Mouse (Mus musculus) embryonic stem cell, embryonic (primary cell): ENCODE measurements around the gene Ntrk2.

Experiments used
- CTCF ChIA-PET, 4 experiments: fragments of 300-600 bp in 2 of 4; fragments of 350-600 bp in 2 of 4; sonication (Branson Sonifier 250); formaldehyde crosslinking; loops; one replicate each; lab custom pipeline; 2022; ENCODE audit warnings: inconsistent platforms in 2 of 4; lab: Charles Lee
- POLR2A ChIA-PET, 4 experiments: fragments of 300-600 bp in 2 of 4; fragments of 350-600 bp in 2 of 4; sonication (Branson Sonifier 250); formaldehyde crosslinking; loops; one replicate each; lab custom pipeline; 2022; ENCODE audit warnings: antibody characterized with exemption in 4 of 4, inconsistent platforms in 1 of 4; lab: Charles Lee

The Ntrk2 gene

GRCm38 (mm10) chr13:59040156-59040915 is 234.0 kb downstream of the Ntrk2 start:
- CTCF ChIA-PET, result interaction anchor here in 1 of 4 experiments (0.8 kb wide), 1 partner anchor 34 kb away, joined by 5 read pairs; no protein-coding TSS in a partner anchor

GRCm38 (mm10) chr13:59041013-59041764 is 234.8 kb downstream of the Ntrk2 start:
- CTCF ChIA-PET, result interaction anchor here in 2 of 4 experiments (0.7 to 0.8 kb wide), 2 partner anchors 33 to 143 kb away, joined by 3 to 5 read pairs; no protein-coding TSS in a partner anchor

More at GRCm38 (mm10) chr13:59040156-59040915, 234.0 kb downstream of the Ntrk2 start:
- POLR2A ChIA-PET, result interaction anchor here in 1 of 4 experiments (1.0 kb wide), 1 partner anchor 29 kb away, joined by 3 read pairs; no protein-coding TSS in a partner anchor

GRCm38 (mm10) chr13:59052188-59052587 is 245.8 kb downstream of the Ntrk2 start:
- CTCF ChIA-PET, result interaction anchor here in 1 of 4 experiments (1.8 kb wide), 1 partner anchor 21 kb away, joined by 4 read pairs; no protein-coding TSS in a partner anchor
- POLR2A ChIA-PET, result no interaction called here

More at GRCm38 (mm10) chr13:59041013-59041764, 234.8 kb downstream of the Ntrk2 start:
- POLR2A ChIA-PET, result interaction anchor here in 2 of 4 experiments (0.7 to 1.0 kb wide), 2 partner anchors 30 to 222 kb away, joined by 3 read pairs; no protein-coding TSS in a partner anchor

- CTCF ChIA-PET, result interaction anchor here in 1 of 4 experiments (0.6 kb wide), 1 partner anchor 530 kb away, joined by 3 read pairs; no protein-coding TSS in a partner anchor
- POLR2A ChIA-PET, result interaction anchor here in 2 of 4 experiments (0.7 to 1.5 kb wide), 3 partner anchors 37 to 395 kb away, joined by 4 to 7 read pairs (median 6); no protein-coding TSS in a partner anchor
Observed at GRCm38 (mm10) chr13:59054331-59054730, 248.0 kb downstream of the Ntrk2 start.

DNA sequence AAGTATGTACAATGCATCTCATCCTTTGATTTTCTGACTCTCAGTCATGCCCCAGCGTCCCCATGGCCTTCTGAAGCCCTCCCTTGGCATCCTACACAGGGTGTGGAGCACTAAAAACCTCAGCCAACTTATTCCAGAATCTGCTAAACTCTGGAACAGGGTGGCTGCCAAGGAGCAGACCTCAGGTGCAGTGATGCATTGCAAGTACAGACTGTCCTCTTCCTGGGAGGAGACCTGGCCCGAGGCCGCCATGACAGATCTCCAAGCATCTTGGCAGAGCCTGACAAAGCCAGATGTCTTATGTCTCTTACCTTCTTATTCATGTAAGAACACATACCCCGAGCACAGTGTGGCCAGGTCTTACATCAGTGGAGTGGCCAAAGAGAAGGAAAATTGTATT is 250.5 kb downstream of the Ntrk2 start:
- ChIA-PET CTCF (no interaction called here), POLR2A (no interaction called here)

DNA sequence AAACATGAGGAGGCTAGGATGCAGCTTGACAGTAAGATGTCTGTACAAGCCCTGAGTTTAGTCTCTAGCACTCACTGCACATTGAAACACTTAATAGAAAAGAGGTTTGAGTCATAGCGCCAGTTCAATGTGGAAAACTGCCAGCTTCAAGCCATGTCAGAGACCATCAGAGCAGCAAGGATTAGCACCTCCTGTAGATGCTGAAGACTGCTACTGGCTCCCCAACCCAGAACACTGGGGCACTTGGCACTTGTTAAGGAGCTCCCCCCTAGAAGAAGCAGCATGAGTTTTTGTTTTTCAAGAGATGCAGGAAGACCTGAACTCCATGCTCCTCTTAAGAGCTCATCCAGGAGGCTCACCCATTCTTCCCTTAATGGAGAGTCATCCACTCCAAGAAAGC is 251.5 kb downstream of the Ntrk2 start:
- POLR2A ChIA-PET, result no interaction called here
- CTCF ChIA-PET, result interaction anchor here in 1 of 4 experiments (0.7 kb wide), 1 partner anchor 294 kb away, joined by 3 read pairs; no protein-coding TSS in a partner anchor

GRCm38 (mm10) chr13:59059118-59059517 is 252.7 kb downstream of the Ntrk2 start:
- CTCF ChIA-PET, result interaction anchor here in 2 of 4 experiments (0.6 to 1.3 kb wide), 3 partner anchors 14 to 1047 kb away, joined by 3 to 5 read pairs (median 3); no protein-coding TSS in a partner anchor
- POLR2A ChIA-PET, result interaction anchor here in 1 of 4 experiments (1.4 kb wide), 1 partner anchor 10 kb away, joined by 3 read pairs; no protein-coding TSS in a partner anchor

- POLR2A ChIA-PET, result no interaction called here
- CTCF ChIA-PET, result no interaction called here
Observed at GRCm38 (mm10) chr13:59065677-59066076, 259.3 kb downstream of the Ntrk2 start.

GRCm38 (mm10) chr13:59073635-59074256 is 267.4 kb downstream of the Ntrk2 start:
- ChIA-PET POLR2A (interaction anchor here in 2 of 4 experiments (0.6 to 1.6 kb wide), 2 partner anchors 206 to 267 kb away, joined by 6 to 8 read pairs; partner anchors contain the start of gene Ntrk2 (in 1 of the 2)), CTCF (interaction anchor here (0.5 to 2.0 kb wide), 60 partner anchors 9 to 1255 kb away, joined by 3 to 38 read pairs (median 4); partner anchors contain the start of gene Ntrk2 (in 4 of the 4))

- POLR2A ChIA-PET, result no interaction called here
- CTCF ChIA-PET, result interaction anchor here in 1 of 4 experiments (1.0 kb wide), 1 partner anchor 270 kb away, joined by 3 read pairs; no protein-coding TSS in a partner anchor
Observed at GRCm38 (mm10) chr13:59076489-59076888, 270.1 kb downstream of the Ntrk2 start.

DNA sequence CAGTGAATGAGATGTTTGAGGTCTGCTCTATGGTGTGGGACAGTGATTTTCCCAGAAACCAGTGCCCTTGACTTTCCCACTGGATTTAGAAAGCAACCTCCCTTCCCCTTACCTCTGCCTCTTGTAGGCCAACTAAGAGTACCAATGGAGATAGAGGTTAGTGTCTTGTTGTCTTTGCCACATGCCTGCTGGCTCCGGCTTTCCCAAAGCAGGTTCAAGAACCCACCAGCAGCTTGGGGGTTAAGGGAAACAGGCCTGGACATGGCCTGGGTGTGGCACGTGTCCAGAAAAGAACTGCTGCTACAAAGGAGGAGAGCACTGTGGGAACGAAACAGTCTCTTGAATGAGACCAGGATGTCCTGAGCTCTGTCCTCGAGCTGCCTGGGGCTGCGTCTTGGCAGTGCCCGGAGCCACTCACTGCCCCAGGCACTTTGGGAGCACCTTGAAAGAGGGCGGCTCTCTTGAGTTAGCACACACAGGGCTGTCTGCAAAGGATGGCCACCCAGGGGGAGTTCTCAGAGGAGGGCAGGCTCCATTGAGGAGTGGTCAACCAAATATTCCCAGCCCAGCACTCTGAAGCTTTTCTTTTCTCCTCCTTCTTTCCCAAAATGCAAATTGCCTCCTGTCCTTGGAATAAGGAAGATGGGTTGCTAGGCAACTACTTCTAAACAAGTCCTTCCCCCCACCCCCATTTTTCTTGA is 273.5 kb downstream of the Ntrk2 start:
- ChIA-PET POLR2A (no interaction called here), CTCF (no interaction called here)

GRCm38 (mm10) chr13:59080468-59080867 is 274.1 kb downstream of the Ntrk2 start:
- POLR2A ChIA-PET, result no interaction called here
- CTCF ChIA-PET, result no interaction called here

GRCm38 (mm10) chr13:59089016-59089415 is 282.6 kb downstream of the Ntrk2 start:
- POLR2A ChIA-PET, result no interaction called here
- CTCF ChIA-PET, result interaction anchor here in 1 of 4 experiments (1.2 kb wide), 1 partner anchor 15 kb away, joined by 3 read pairs; no protein-coding TSS in a partner anchor

DNA sequence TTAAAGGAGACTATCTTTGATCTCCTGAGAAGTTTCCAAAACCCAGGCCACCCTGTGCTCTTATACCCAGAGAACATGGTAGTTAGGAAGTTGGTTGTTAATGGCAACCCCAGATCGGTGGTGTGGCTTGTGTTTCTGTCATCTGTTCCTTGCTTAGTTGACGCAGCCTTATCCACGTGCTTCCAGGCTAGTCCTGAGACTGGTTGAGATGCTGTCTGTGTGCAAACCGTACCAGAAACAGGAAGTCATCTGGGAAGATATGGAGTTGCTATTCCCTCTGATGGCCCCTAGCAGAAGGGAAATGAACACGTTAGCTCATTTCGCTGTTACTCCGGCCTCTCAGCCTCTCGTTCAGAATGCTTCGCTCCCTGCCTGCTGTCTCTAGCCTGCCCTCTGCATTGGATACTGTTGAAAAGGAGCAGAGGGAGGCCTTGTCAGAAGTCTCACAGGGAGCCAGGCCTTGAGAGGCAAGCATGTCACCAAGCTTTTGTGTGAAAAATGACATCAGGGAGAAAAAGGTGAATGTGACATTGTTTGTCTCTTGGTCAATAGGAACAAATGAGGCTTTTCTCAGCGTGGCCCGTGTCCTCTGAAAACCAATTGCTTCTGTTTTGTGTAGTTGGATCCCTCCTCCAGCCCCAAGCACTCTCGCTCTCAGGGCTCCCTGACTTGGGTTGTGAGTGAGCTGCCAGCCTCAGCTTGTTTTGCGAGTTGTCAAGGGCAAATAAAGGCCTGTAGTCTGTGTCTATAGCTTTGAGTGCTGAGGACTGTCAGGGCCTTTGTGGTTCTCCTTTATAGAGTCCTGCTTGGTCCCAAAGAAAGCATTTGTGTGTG is 285.0 kb downstream of the Ntrk2 start:
- ChIA-PET CTCF (interaction anchor here in 3 of 4 experiments (0.7 to 1.7 kb wide), 4 partner anchors 18 to 274 kb away, joined by 3 to 6 read pairs (median 4); no protein-coding TSS in a partner anchor), POLR2A (interaction anchor here in 1 of 4 experiments (0.5 kb wide), 1 partner anchor 1089 kb away, joined by 3 read pairs; no protein-coding TSS in a partner anchor)

- CTCF ChIA-PET, result interaction anchor here in 2 of 4 experiments (0.7 to 1.6 kb wide), 2 partner anchors 19 to 246 kb away, joined by 4 to 5 read pairs; no protein-coding TSS in a partner anchor
- POLR2A ChIA-PET, result no interaction called here
Observed at GRCm38 (mm10) chr13:59092045-59092857, 285.9 kb downstream of the Ntrk2 start.

- CTCF ChIA-PET, result no interaction called here
- POLR2A ChIA-PET, result no interaction called here
Observed at GRCm38 (mm10) chr13:59092858-59093154, 286.4 kb downstream of the Ntrk2 start.
